Mouse (Mus musculus) thymus, postnatal 36 days (tissue): ENCODE results near the gene Ugt1a1.

Experiments used
- DNase-seq, 2 experiments: peaks; one replicate each; pipeline ENCODE4 v3.0.0; 2022; ENCODE audit warnings: mixed read lengths in 2 of 2

Gene Ugt1a1

GRCm38 (mm10) chr1:88259643-88260024 is 47.9 kb downstream of the Ugt1a1 start:
- DNase-seq, result no peak

- DNase-seq, result no peak
Observed at GRCm38 (mm10) chr1:88260114-88260513, 48.4 kb downstream of the Ugt1a1 start.

- no peak for DNase-seq
Observed at GRCm38 (mm10) chr1:88260604-88261377, 49.0 kb downstream of the Ugt1a1 start.

- DNase-seq, result no peak
Observed at GRCm38 (mm10) chr1:88261706-88262105, 49.9 kb downstream of the Ugt1a1 start.

- no peak for DNase-seq
Observed at GRCm38 (mm10) chr1:88262255-88262654, 50.5 kb downstream of the Ugt1a1 start.

- DNase-seq, result no peak
Observed at GRCm38 (mm10) chr1:88262961-88263360, 51.2 kb downstream of the Ugt1a1 start.

- DNase-seq, result no peak
Observed at GRCm38 (mm10) chr1:88263778-88264177, 52.0 kb downstream of the Ugt1a1 start.

- DNase-seq, result no peak
Observed at GRCm38 (mm10) chr1:88264237-88264868, 52.6 kb downstream of the Ugt1a1 start.

- DNase-seq, result no peak
Observed at GRCm38 (mm10) chr1:88264869-88265240, 53.1 kb downstream of the Ugt1a1 start.

GRCm38 (mm10) chr1:88266123-88266522 is 54.4 kb downstream of the Ugt1a1 start:
- peak in 1 of 2 experiments; percentile 17 for DNase-seq

GRCm38 (mm10) chr1:88267489-88267888 is 55.7 kb downstream of the Ugt1a1 start:
- DNase-seq, result no peak

GRCm38 (mm10) chr1:88268070-88268469 is 56.3 kb downstream of the Ugt1a1 start:
- DNase-seq, result peak in 1 of 2 experiments; percentile 10
